Mouse (Mus musculus): ENCODE measurements around the gene Ppm1n.

The Ppm1n gene

GRCm38 (mm10) chr7:19279581-19280114 is at the start of gene Ppm1n:
Gene Ppm1n, minus strand, starts transcription at chr7:19280064.
- no peak for DNase-seq (ENCODE audit: low spot score in 2 of 2)

- no peak for DNase-seq (ENCODE audit: low spot score in 2 of 2)
Observed at GRCm38 (mm10) chr7:19328425-19328824, 48.6 kb upstream of the Ppm1n start.

GRCm38 (mm10) chr7:19327782-19328181 is 47.9 kb upstream of the Ppm1n start:
- DNase-seq (ENCODE audit: low spot score in 2 of 2) = no peak

GRCm38 (mm10) chr7:19327128-19327527 is 47.3 kb upstream of the Ppm1n start:
- DNase-seq (ENCODE audit: low spot score in 2 of 2) = peak; percentile 77 to 88

DNA sequence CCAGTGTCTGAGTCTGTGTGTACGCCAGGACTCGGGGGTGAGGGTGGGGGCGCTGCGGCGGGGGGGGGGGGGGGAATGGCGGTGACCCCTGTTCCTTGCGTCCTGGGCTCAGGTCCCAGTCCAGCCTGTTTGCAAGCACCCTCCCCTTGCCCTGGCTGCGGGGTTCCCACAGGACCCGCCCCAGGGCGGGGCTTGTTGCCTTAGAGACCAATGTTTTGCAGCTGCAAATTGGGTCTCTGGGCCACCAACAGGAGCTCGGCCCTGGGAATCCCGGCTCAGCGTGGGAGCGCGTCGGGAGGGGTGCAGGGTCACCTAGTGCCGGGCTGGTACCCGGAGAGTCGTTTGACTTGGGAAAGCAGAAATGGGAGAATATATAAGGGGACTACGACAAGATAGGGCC is 46.5 kb upstream of the Ppm1n start:
- peak; percentile 79 to 87 for DNase-seq (ENCODE audit: low spot score in 2 of 2)

GRCm38 (mm10) chr7:19325262-19326199 is 45.7 kb upstream of the Ppm1n start:
- DNase-seq (ENCODE audit: low spot score in 2 of 2) = no peak

DNA sequence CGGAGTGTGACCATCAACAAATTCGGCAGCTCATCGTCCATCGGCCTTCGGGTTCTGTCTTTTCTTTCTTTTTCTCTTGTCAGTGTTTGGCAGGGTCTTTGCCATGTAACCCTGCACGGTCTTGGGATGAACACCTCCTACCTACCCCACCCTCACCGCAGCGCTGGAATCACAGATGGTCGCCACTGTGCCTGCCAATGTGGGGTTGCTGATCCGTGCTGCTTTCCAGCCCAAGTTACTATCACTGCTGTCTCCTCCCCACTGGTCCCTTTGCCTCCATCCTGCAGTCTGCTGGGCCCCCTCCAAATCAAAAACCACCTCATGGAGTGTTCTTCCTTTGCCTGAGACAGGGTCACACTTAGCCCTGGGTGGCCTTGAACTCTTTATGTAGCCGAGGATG is 44.4 kb upstream of the Ppm1n start:
- DNase-seq (ENCODE audit: low spot score in 2 of 2) = no peak

DNA sequence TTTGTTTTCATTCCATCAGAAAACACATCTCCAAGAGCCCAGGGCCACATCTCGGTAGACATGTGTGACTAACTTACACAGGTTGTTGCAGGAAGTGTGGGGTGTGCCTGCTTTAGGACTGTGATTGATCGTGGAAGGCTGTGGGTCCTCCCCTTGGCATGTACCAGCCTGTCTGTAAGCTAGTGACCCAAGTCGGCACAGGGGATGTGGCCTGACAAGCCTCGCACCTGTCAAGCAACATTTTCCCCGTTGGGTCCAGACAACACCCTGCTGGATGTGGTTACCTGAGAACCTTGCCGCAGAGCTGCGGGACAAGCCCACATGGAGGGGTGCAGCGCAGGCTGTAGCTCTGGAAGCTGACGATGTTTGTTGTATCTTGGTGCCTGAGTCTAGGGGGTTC is 42.6 kb upstream of the Ppm1n start:
- peak in 1 of 2 experiments; percentile 49 for DNase-seq (ENCODE audit: low spot score in 2 of 2)

- DNase-seq (ENCODE audit: low spot score in 2 of 2) = no peak
Observed at GRCm38 (mm10) chr7:19321464-19321863, 41.6 kb upstream of the Ppm1n start.

GRCm38 (mm10) chr7:19320637-19321036 is 40.8 kb upstream of the Ppm1n start:
- DNase-seq (ENCODE audit: low spot score in 2 of 2) = no peak

DNA sequence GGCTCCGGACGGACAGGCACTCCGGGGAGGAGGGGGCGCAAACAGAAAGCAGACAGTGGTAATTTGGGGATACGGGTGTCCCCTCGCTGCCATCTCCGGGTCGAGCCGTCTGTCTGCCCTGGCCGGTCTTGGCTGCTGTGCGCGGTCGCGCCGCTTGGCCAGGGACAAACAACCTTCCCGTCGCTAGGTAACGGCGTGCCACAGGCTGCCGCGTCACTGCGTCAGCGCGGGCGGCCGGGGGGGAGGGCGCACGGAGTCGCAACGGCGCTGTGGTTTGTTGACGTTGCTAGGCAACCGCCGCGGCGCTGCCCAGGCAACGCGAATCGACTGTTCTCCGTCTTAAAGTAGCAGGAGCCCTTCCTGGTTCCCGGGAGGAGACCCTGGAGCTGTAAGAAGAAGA is 40.0 kb upstream of the Ppm1n start:
- DNase-seq (ENCODE audit: low spot score in 2 of 2) = peak; percentile 92 to 98

DNA sequence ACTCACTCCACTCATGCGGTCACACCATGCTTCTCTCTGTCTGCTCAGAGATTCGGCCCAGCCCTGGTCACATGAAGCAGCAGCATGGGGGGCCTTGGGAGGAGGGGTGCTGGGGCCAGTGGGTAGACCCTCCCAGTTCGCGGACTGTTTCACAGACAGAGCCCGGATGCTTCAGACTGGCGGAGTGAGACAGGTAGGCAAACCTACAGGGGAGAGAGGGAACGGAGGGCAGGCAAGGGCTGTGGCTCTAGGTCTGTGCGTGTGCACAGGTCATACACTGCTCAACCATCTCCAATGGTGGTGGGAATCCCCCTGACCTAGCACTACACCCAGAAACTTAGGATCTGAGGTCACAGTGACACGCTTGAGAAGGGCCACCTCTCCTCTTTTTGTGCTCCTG is 39.6 kb upstream of the Ppm1n start:
- DNase-seq (ENCODE audit: low spot score in 2 of 2) = no peak

GRCm38 (mm10) chr7:19318676-19319075 is 38.8 kb upstream of the Ppm1n start:
- DNase-seq (ENCODE audit: low spot score in 2 of 2) = no peak

- DNase-seq (ENCODE audit: low spot score in 2 of 2) = no peak
Observed at GRCm38 (mm10) chr7:19318201-19318600, 38.3 kb upstream of the Ppm1n start.

DNA sequence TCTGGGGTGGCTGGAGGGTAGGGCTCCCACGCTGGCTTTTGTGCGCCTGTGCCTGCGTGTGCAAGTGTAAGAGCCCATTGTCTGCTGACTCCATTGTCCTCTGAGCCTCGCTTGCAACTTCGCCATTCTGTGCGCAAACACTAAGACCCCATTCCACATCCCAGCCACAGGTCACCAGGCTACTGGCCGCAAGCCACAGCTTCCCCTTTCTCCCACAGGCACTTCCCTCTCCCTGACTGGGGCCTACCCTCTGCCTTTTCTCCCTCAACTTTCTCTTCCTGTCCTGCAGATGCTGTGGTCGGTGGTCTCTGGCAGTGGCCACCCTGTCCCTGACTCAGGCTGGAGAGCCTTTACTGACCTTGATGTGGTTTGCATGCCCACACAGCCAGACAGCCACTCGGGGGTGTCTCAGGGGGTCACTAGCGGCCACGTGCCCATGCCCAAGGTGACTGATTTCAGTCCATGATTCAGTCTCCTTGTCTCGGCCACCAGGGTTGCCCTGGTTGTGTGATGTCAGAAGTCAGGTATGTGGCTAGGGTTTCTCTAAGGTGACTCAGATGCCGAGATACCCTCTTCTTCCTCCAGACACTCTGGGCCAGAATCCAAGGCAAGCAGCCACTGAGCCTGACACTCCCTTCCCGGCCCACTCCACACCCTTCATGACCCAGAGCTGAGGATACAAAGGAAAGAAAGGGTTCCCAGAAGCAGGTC is 36.7 kb upstream of the Ppm1n start:
- no peak for DNase-seq (ENCODE audit: low spot score in 2 of 2)

DNA sequence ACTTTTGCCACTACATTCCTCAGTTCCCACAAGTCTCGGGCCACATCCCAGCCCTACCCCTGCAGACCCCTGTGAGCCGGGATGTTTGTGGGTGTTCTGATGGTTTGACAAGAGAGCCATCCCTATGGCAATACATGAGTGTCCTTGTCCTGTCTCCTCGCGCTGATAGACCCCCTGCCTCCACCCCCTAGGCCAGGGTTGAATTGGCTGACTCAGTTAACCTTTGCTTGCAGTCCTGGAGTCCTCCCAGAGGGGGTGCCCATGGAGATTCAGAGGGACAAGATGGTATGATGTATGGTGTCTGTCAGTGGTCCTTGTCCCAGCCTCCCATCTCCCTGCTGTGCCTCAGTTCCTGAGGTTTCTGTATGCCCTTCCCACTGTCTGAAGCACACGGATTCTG is 34.2 kb upstream of the Ppm1n start:
- DNase-seq (ENCODE audit: low spot score in 2 of 2) = no peak

- no peak for DNase-seq (ENCODE audit: low spot score in 2 of 2)
Observed at GRCm38 (mm10) chr7:19311991-19312390, 32.1 kb upstream of the Ppm1n start.

DNA sequence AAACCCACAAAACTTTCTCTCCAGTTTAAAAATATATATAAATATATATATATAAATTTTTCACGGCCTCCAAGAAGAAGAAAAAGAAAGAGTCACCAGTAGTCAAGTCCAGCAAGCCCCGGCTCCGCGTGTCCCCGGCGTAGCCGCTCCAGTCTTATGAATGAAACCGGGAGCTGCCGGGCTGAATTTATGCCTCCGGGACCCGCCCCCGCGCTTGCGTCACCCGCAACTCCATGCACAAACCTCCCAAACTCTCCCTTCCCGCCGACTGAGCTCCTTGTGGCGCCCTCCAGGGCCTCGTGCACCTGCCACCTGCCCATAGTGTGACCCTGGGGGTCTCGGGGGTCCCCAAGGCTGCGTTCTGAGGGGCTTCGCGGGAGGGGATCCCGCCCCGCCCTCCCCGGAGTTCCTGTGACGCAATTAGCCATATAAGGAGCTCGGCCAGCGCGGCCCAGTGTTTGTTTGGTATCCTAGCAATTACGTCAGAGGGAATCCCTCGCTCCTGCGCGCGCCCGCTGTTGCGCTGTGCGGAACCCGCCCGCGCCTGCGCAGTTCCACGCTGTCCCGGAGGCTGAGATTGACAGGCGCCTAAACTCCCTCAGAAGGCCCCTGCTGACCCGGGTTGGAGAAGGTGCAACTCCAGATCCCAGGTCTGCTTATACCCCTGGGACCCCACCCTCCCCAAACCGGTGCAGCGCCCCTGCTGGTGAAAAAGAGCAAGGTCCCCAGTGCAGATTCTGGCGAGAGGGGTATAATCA is 30.2 kb upstream of the Ppm1n start, which contains the start of gene Fosb:
Gene Fosb (minus strand): TSS at position 168 of the 758 bp plus-strand sequence.
- DNase-seq (ENCODE audit: low spot score in 2 of 2) = peak; percentile 91 to 94

DNA sequence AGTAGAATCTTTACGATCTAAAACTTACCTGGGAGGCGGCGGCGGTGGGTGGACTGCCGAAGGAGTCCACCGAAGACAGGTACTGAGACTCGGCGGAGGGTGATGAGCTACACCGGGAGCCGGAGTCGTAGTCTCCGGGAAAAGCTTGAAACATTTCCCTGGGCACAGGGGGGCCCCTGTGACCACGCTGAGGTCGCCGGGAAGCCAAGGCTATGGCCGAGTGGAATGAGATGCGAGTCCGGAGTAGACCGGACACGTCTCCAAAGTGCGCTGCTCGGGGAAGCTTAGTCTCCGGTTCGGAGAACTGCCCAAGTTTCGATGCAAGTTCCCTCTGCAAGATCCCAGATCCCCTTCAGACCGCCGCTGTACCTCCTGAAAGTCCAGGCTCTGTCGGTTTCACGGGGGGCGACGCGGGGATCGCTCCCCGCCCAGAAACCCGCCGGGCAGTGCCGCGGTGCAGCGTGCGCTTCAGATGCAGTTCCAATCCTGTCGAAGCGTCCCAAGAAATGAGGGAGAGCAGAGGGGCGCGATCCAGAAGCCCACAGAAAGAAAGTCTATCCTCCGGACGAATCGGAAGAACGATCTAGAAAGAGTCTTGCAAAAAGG is 29.5 kb upstream of the Ppm1n start:
- no peak for DNase-seq (ENCODE audit: low spot score in 2 of 2)

DNA sequence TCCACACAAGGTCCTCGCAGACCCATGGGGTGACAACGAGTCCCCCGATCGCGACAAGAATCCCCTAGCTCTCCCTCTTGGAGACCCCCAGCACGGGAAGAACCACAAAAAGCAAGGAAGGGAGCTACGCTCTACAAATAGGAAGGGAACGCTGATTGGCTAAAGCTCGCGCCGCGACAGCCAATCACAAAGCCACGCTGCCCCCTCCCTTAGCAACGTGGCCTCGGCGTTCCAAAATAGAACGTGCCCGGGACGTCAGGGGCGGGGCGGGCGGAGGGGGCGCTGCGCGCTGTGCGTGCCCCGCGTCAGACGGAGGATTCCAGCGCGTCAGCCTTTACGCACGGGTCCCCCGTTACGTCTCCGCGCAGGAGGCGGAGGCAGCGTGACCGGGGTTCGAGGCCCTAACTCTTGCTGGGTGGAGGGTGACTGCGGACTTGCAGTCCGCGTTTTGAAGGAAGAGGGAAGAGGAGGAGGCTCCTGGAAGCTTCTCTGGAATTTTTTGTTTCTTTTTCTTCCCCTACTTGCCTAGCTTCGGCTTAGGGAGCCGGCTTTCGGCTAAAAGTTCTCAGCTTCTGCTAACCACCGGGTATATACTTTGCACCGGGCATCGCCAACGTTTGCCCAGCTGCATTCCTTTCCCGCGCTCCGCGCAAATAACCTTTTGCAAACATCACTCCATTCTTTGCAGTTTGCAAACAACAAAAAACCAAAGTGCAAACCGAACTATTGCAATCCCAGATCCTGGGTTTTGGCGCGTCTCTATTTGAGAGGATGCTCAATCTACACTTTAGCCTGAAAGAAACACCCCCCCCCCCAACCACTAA is 28.8 kb upstream of the Ppm1n start:
- DNase-seq (ENCODE audit: low spot score in 2 of 2) = peak; percentile 94 to 96
